Mouse (Mus musculus) lung, adult 18-20 months (tissue): Measurements from ENCODE around the gene Zfp277.

Experiments
- DNase-seq, 2 experiments: peaks; one replicate each; pipeline ENCODE4 v3.0.0; 2022; ENCODE audit warnings: mixed read lengths in 2 of 2

Zfp277 gene

DNA sequence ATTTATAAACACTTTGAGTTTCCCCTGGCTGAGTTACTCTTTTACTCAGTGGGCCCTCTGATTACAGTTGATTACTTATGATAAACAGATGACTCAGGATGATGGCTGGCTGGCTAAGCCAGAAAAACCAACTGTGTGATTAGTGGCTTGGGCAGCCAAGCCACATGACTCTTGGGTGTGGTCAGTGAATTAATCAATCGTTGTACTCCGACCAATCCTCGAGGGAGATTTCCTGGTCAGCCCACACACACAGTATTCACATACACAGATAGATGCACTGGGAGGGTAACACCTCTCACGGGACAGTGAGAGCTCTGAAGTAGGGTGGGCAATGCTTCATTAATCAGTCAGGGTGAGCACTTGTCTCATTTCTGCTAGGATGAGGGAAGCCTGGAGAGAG lies 97.5 kb downstream of the Zfp277 start:
- DNase-seq, result peak in 1 of 2 experiments; percentile 9

DNA sequence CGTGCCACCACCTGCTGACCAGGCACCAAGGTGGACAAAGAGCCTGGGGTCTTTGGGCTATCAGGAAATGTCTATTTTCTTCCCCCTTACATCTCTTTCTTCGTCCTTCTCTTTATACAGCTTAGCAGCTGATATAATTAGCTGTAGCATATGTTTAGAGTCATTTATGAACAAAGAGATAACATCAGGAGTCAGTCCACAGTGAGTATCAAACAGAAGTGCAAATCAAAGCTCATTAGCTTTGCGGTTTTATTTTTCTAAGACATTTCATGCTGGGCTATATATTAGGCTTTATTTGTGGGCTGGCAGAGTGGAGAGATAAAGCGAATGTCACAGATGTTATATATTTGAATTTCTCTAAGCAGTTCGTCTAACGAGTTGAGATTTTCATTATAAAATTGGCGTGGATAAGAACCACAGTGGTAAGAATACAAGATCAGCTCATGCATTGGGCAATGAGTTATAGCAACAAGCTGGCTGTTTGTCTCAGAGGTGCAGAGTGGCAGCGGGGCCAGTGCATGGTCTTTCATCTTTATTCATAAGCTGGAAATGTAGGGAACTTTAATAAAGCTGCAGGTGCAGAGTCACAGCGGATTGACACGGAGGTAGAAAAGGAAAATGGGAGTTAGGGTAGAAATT lies 98.5 kb downstream of the Zfp277 start:
- DNase-seq, result no peak

DNA sequence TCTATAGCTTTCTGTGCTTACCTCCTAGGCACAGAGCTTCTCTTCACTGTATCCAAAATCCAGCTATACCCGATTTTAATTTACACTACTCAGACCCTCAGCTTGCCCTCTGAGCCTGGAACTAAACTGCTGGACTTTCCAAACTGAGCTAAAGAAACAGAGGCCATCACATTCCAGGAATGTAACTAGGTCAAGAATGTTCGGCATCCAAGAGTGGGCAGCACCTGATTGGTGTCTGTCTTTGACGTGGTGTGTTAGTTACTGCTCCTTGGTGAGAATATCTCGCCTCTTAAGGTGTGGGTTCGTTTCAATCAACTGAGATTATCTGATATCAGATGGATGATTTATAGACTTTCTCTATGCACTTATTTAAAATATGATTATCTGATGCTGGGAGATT lies 104.3 kb downstream of the Zfp277 start:
- DNase-seq, result peak in 1 of 2 experiments; percentile 8

GRCm38 (mm10) chr12:40335303-40335702 lies 110.4 kb downstream of the Zfp277 start:
- no peak for DNase-seq

DNA sequence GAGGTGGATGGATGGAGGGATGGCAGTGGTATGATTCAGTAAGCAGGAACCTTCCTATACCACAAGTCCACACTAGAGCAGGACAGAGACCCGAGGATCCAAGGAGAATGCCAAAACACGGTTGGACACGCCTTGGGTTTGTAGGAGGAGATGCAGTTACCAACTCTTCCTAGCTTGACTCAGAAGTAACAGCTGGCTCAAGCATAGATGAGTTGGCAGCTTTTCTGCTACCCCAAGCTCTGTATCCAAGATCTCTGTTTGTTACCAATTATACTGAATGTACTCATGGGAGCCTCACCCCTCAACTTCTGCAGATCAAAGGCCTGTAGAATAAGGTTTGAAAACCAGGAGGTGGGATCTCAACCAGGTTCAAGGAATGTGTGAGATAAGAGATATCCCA lies 114.2 kb downstream of the Zfp277 start:
- no peak for DNase-seq

- peak in 1 of 2 experiments; percentile 10 for DNase-seq
These were observed 118.6 kb downstream of the Zfp277 start for GRCm38 (mm10) chr12:40327012-40327660.

DNA sequence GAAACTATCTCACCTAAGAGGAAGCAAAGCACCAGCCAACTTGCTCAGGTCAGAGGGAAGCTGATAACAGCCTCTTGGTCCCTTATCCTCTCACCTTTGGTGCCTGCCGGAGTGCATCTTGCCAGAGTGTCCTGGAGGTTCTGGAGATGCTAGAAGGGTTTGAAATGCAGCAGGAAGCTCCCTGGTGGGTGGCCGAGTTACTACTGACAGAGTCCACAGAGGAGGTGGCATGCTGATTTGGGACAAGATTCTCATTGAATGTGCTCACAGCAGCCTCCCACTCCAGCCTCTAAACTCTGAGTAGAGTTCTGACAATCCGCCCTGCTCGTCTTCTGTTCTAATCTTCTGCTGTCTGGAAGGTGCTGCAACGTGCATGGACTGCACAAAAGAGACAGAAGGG lies 120.1 kb downstream of the Zfp277 start:
- no peak for DNase-seq

GRCm38 (mm10) chr12:40324819-40325218 lies 120.9 kb downstream of the Zfp277 start:
- DNase-seq, result no peak

DNA sequence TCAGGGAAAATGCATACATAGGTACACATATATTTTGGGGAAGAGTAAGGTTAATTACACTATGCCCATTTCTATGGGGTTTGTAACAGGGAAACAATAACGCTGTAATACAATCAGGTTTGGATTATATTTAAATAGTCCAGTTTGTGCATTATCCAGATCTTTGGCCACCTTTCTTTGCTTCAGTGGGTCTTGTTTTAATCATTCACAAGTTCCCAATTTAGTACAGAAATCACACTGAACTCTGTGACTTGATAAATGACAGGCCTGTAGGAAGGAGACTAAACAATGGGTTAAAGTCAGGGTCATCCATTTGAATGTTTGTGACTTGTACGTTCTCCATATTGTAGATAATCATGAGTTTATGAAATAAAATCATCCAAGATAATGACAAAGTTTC lies 130.6 kb downstream of the Zfp277 start:
- DNase-seq, result no peak

- no peak for DNase-seq
These were observed 141.7 kb downstream of the Zfp277 start for GRCm38 (mm10) chr12:40303960-40304359.

DNA sequence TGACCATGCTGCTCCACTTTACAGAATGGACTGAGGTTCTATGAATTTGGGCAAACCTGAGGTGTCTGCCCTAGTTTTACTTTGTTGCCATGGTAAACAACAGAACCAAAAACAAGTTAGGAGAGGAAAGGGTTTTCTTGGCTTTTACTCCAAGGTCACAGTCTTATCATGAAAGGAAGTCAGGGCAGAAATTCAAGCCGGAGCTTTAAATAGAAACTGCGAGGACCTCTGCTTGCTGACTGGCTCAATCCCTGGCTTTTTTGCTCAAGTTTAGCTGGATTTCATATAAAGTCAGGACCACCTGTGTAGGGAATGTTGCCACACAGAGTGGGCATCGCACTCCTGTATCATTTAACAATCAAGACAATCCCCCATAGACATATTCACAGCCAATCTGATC lies 147.1 kb downstream of the Zfp277 start:
- no peak for DNase-seq

DNA sequence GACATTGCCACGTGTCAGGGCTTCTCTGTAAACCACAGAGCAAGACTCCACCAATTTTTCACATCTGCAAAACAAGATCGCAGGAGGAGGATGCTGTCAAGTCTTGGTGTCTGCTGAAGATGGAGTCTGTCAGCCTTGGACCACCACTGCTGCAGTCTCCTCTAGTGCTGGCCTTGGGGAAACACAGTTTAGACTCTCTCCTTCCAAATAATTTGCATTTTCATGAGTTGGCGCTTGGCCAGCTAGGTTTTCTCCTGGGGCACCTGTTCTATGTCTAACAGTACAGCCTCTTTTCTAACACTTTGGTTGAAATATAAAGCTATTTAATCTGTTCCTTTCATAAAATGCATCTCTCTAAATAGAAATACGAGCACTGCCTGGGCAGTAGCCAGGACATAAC lies 159.2 kb downstream of the Zfp277 start:
- no peak for DNase-seq

GRCm38 (mm10) chr12:40280596-40281325 lies 164.9 kb downstream of the Zfp277 start:
- DNase-seq, result no peak

GRCm38 (mm10) chr12:40277581-40277980 lies 168.1 kb downstream of the Zfp277 start:
- no peak for DNase-seq

GRCm38 (mm10) chr12:40274931-40275330 lies 170.8 kb downstream of the Zfp277 start:
- no peak for DNase-seq

- DNase-seq, result no peak
These were observed 172.4 kb downstream of the Zfp277 start for GRCm38 (mm10) chr12:40273339-40273738.

GRCm38 (mm10) chr12:40272710-40273109 lies 173.0 kb downstream of the Zfp277 start:
- no peak for DNase-seq

DNA sequence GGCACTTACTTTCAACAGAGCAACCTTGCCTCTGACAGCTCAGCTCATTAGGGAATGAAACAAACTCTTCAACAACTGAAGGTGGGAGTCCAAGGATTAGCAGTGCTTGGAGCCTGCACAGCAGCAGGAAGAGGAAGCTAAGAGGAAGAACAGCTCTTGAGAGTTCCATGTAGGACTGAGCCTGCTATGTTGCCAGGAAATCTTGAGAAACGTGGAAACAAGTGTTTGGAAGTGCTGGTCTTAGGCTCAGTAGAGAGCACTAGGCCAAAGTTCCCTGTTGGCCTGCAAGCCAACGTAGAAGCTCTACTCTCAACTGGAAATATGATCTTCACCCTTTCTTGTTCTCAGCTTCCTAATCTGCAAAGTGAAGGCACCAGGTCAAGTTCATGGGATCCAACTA lies 177.4 kb downstream of the Zfp277 start:
- DNase-seq, result peak in 1 of 2 experiments; percentile 8
